Mouse (Mus musculus) brain, adult 2 months (tissue): ENCODE measurements around the gene Sart3.
A peak's percentile ranks its signal among the peaks of the same experiment; 100 is the strongest.

Experiments used
- DNase-seq: peaks from one replicate; pipeline ENCODE4 v3.0.0; 2011; ENCODE audit warnings: low read depth, low spot score

The Sart3 gene

GRCm38 (mm10) chr5:113765641-113766526 is 6.4 kb downstream of the Sart3 start:
- DNase-seq, result peak; percentile 45

GRCm38 (mm10) chr5:113764426-113764825 is 7.9 kb downstream of the Sart3 start:
- DNase-seq, result no peak

- no peak for DNase-seq
These were observed 10.7 kb downstream of the Sart3 start for GRCm38 (mm10) chr5:113761585-113761984.

GRCm38 (mm10) chr5:113755347-113756030 is 16.8 kb downstream of the Sart3 start:
- no peak for DNase-seq

- DNase-seq, result peak; percentile 57
These were observed 20.7 kb downstream of the Sart3 start for GRCm38 (mm10) chr5:113751521-113752157.

GRCm38 (mm10) chr5:113748556-113749331 is 23.6 kb downstream of the Sart3 start:
- DNase-seq, result no peak

- DNase-seq, result no peak
These were observed 24.7 kb downstream of the Sart3 start for GRCm38 (mm10) chr5:113747629-113748028.

GRCm38 (mm10) chr5:113737607-113738237 is 34.6 kb downstream of the Sart3 start:
- DNase-seq, result no peak

- DNase-seq, result no peak
These were observed 35.7 kb downstream of the Sart3 start for GRCm38 (mm10) chr5:113736522-113737164.

GRCm38 (mm10) chr5:113736113-113736502 is 36.2 kb downstream of the Sart3 start:
- DNase-seq, result no peak

- DNase-seq, result peak; percentile 99
These were observed 36.8 kb downstream of the Sart3 start, which contains the start of gene Ficd for GRCm38 (mm10) chr5:113735345-113736112. Ficd (plus strand) TSS chr5:113735803.

GRCm38 (mm10) chr5:113735023-113735344 is 37.3 kb downstream of the Sart3 start:
- no peak for DNase-seq

- no peak for DNase-seq
These were observed 37.9 kb downstream of the Sart3 start for GRCm38 (mm10) chr5:113734376-113734775.

GRCm38 (mm10) chr5:113732182-113732581 is 40.1 kb downstream of the Sart3 start:
- peak; percentile 83 for DNase-seq

GRCm38 (mm10) chr5:113731174-113731573 is 41.1 kb downstream of the Sart3 start:
- no peak for DNase-seq

GRCm38 (mm10) chr5:113730641-113731121 is 41.6 kb downstream of the Sart3 start:
- DNase-seq, result peak; percentile 70

GRCm38 (mm10) chr5:113728691-113729090 is 43.6 kb downstream of the Sart3 start:
- no peak for DNase-seq

- peak; percentile 99 for DNase-seq
These were observed 44.3 kb downstream of the Sart3 start for GRCm38 (mm10) chr5:113728011-113728410.

GRCm38 (mm10) chr5:113727238-113727637 is 45.1 kb downstream of the Sart3 start:
- peak; percentile 93 for DNase-seq

- DNase-seq, result peak; percentile 74
These were observed 45.7 kb downstream of the Sart3 start for GRCm38 (mm10) chr5:113726618-113727017.
